Mouse (Mus musculus): Measurements from ENCODE around the gene Ahcy. TPM values are rescaled to one million over a fixed set of nuclear protein-coding genes. Genes with fewer than 3 reads are reported as not detected.

Ahcy gene
- polyA plus RNA-seq, 1 experiment, result 127 TPM

DNA sequence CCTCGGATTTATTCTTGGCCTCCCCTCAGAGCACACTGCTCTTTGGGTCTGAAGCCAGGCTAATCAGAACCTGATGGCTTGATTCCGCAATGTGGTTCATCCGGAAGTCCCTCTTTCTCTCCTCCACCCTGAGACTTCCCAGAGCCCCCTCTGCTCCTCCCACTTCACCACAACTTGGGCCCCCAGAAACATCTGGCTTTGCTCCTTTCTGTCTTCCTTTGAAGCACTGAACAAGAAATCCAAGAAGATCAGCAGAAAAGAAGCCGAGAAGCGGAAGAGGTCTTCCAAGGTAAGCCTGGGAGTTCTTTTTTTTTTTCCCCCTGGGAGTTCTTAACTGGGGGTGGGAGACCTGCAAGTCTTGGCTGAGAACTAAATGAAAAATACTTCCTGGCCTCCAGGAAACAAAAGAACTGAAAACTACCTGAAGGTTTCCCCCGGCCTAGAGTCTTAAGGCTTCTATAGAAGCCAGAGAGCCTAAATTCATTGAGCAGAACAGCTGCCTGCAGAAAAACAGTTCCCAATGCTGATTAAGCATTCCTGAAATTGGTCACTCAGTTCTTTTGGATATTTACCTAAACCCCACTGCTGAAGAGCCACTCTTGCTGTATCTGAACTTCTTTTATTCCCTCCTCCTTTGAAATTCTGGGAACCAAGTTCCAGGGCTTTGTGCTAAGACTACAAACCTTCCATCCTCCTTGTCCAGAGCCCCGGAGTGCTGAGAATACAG, 26.7 kb downstream of the Ahcy start:
- no peak overlapping the region for H3K4me3 ChIP-seq (ENCODE audit: insufficient read depth, poor library complexity, severe bottlenecking)

DNA sequence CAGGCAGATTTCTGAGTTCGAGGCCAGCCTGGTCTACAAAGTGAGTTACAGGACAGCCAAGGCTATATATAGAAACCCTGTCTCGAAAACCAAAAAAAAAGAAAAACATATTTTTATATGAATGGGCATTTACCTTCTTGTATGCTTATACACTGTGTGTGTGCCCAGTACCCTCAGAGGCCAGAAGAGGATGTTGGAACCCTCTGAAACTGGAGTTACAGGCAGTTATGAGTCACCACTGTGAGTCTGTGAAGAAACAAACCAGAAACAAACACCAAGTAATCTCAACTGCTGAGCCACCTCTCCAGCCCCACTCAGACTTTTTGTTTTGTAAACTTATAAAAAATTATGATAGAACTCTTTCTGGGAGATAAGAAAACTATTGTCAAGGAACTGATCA, 27.5 kb downstream of the Ahcy start:
- no peak for TF ChIP-seq FOSL1 (IDR thresholded peaks at IDR 0.05; ENCODE audit: insufficient read depth, low read length, poor library complexity, severe bottlenecking)
- no peak for TF ChIP-seq CEBPB (IDR thresholded peaks at IDR 0.05; ENCODE audit: low read depth)
- TF ChIP-seq MYOG (IDR thresholded peaks at IDR 0.05; ENCODE audit: control insufficient read depth, extremely low read depth, insufficient read length), result no peak
- TF ChIP-seq USF1 (IDR thresholded peaks at IDR 0.05; ENCODE audit: low read depth), result no peak
- TF ChIP-seq CTCF (IDR thresholded peaks at IDR 0.05; ENCODE audit: control insufficient read depth, insufficient read depth, insufficient read length), result no peak
- TF ChIP-seq MAX (IDR thresholded peaks at IDR 0.05), result no peak
- no peak for TF ChIP-seq MYOD1 (IDR thresholded peaks at IDR 0.05; ENCODE audit: control insufficient read depth, insufficient read length, low read depth)
- H3K79me2 ChIP-seq (ENCODE audit: control insufficient read depth, insufficient read depth), result no peaks in the 10 kb centered on the region

More for the DNA sequence above, 26.7 kb downstream of the Ahcy start:
- H3K27me3 ChIP-seq (ENCODE audit: control insufficient read depth, insufficient read depth, insufficient read length), result no peaks in the 10 kb centered on the region
- no peaks in the 10 kb centered on the region for H3K79me2 ChIP-seq (ENCODE audit: control insufficient read depth, insufficient read depth)
- no peaks in the 10 kb centered on the region for H3K36me3 ChIP-seq (ENCODE audit: control insufficient read depth, insufficient read depth)
- no peak overlapping the region for H3ac ChIP-seq (ENCODE audit: control insufficient read depth, insufficient read length, low read depth)
- H3K79me3 ChIP-seq (ENCODE audit: low read depth), result no peaks in the 10 kb centered on the region
- no peak for TF ChIP-seq CEBPB (IDR thresholded peaks at IDR 0.05; ENCODE audit: low read depth)
- no peak for TF ChIP-seq MAX (IDR thresholded peaks at IDR 0.05)
- no peak for TF ChIP-seq USF1 (IDR thresholded peaks at IDR 0.05; ENCODE audit: low read depth)
- TF ChIP-seq FOSL1 (IDR thresholded peaks at IDR 0.05; ENCODE audit: insufficient read depth, low read length, poor library complexity, severe bottlenecking), result no peak
- TF ChIP-seq CTCF (IDR thresholded peaks at IDR 0.05; ENCODE audit: control insufficient read depth, insufficient read depth, insufficient read length), result no peak
- no peak for TF ChIP-seq MYOG (IDR thresholded peaks at IDR 0.05; ENCODE audit: control insufficient read depth, extremely low read depth, insufficient read length)
- no peak for TF ChIP-seq MYOD1 (IDR thresholded peaks at IDR 0.05; ENCODE audit: control insufficient read depth, insufficient read length, low read depth)

DNA sequence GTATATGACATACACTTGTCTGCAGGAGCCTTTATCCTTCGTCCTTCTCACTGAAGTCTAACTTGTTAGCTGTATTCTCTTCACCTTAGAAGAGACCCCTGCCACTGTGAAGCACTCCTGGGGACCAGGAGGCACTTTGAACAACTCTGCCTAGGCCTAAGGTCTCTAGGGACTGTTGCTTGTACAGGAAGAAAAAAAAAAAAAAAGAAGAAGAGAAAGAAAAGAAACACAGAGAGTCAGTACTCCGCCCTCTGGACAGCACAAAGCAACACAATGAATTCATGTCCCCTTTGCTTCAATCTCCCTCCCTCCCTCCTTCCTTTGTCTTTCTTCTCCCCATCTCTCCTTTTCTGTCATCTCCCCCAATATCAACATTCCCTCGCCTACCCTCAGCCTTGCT, 29.2 kb downstream of the Ahcy start:
- TF ChIP-seq CEBPB (IDR thresholded peaks at IDR 0.05; ENCODE audit: low read depth), result no peak
- no peak for TF ChIP-seq MYOG (IDR thresholded peaks at IDR 0.05; ENCODE audit: control insufficient read depth, extremely low read depth, insufficient read length)
- no peak for TF ChIP-seq MYOD1 (IDR thresholded peaks at IDR 0.05; ENCODE audit: control insufficient read depth, insufficient read length, low read depth)
- TF ChIP-seq MAX (IDR thresholded peaks at IDR 0.05), result no peak
- TF ChIP-seq FOSL1 (IDR thresholded peaks at IDR 0.05; ENCODE audit: insufficient read depth, low read length, poor library complexity, severe bottlenecking), result no peak
- no peak for TF ChIP-seq CTCF (IDR thresholded peaks at IDR 0.05; ENCODE audit: control insufficient read depth, insufficient read depth, insufficient read length)
- no peak for TF ChIP-seq USF1 (IDR thresholded peaks at IDR 0.05; ENCODE audit: low read depth)
- Histone ChIP-seq H3K36me3 (ENCODE audit: control insufficient read depth, insufficient read depth) (no peaks in the 10 kb centered on the region), H3K4me3 (ENCODE audit: insufficient read depth, poor library complexity, severe bottlenecking) (no peak overlapping the region), H3ac (ENCODE audit: control insufficient read depth, insufficient read length, low read depth) (no peak overlapping the region), H3K79me3 (ENCODE audit: low read depth) (no peaks in the 10 kb centered on the region), H3K79me2 (ENCODE audit: control insufficient read depth, insufficient read depth) (no peaks in the 10 kb centered on the region), H3K27me3 (ENCODE audit: control insufficient read depth, insufficient read depth, insufficient read length) (no peaks in the 10 kb centered on the region)

More for the DNA sequence above, 27.5 kb downstream of the Ahcy start:
- Histone ChIP-seq H3K79me3 (ENCODE audit: low read depth) (no peaks in the 10 kb centered on the region), H3K4me3 (ENCODE audit: insufficient read depth, poor library complexity, severe bottlenecking) (no peak overlapping the region), H3K27me3 (ENCODE audit: control insufficient read depth, insufficient read depth, insufficient read length) (no peaks in the 10 kb centered on the region), H3K36me3 (ENCODE audit: control insufficient read depth, insufficient read depth) (no peaks in the 10 kb centered on the region), H3ac (ENCODE audit: control insufficient read depth, insufficient read length, low read depth) (no peak overlapping the region)

DNA sequence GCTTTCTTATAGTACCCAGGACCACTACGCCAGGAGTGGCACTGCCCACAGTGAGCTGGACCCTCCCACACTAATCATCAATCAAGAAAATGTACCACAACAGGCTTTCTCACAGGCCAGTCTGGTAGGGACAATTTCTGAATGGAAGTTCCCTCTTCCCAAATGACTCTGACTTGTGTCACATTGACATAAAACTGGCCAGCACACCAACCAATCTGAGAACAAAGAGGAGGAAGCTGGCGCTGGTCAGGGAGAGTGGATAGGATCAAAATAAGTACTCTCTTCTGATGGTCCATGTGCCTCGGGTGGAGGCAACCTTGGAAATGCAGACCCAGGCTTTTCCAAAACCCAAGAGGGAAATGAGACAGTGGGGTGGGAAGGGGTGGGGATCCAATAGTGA, 29.8 kb downstream of the Ahcy start:
- no peak overlapping the region for H3K4me3 ChIP-seq (ENCODE audit: insufficient read depth, poor library complexity, severe bottlenecking)
- H3K79me2 ChIP-seq (ENCODE audit: control insufficient read depth, insufficient read depth), result no peaks in the 10 kb centered on the region
- TF ChIP-seq CTCF (IDR thresholded peaks at IDR 0.05; ENCODE audit: control insufficient read depth, insufficient read depth, insufficient read length), result no peak
- TF ChIP-seq MAX (IDR thresholded peaks at IDR 0.05), result no peak
- TF ChIP-seq USF1 (IDR thresholded peaks at IDR 0.05; ENCODE audit: low read depth), result no peak
- no peak for TF ChIP-seq FOSL1 (IDR thresholded peaks at IDR 0.05; ENCODE audit: insufficient read depth, low read length, poor library complexity, severe bottlenecking)
- no peak for TF ChIP-seq MYOG (IDR thresholded peaks at IDR 0.05; ENCODE audit: control insufficient read depth, extremely low read depth, insufficient read length)
- no peak for TF ChIP-seq MYOD1 (IDR thresholded peaks at IDR 0.05; ENCODE audit: control insufficient read depth, insufficient read length, low read depth)
- no peak for TF ChIP-seq CEBPB (IDR thresholded peaks at IDR 0.05; ENCODE audit: low read depth)
- H3K27me3 ChIP-seq (ENCODE audit: control insufficient read depth, insufficient read depth, insufficient read length), result no peaks in the 10 kb centered on the region
- no peaks in the 10 kb centered on the region for H3K36me3 ChIP-seq (ENCODE audit: control insufficient read depth, insufficient read depth)
- no peaks in the 10 kb centered on the region for H3K79me3 ChIP-seq (ENCODE audit: low read depth)
- H3ac ChIP-seq (ENCODE audit: control insufficient read depth, insufficient read length, low read depth), result no peak overlapping the region

DNA sequence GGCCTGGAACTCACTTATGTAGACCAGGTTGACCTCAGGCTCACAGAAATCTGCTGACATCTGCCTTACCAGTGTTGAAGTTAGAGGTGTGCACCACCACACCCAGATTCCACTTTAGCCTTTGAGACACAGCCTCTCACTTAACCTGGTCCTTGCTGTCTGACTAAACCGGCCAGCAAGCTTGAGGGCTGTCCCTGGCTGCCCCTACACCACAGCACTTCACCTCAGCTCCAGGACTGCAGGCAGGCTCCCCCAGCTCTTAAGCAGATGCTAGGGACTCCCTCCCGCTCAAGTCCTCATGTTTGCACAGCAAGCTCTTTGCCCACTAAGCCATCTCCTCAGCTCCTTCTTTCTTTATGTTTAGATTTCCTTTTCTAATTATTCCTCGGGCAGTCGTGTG, 34.3 kb downstream of the Ahcy start:
- Histone ChIP-seq H3K79me2 (ENCODE audit: control insufficient read depth, insufficient read depth) (no peaks in the 10 kb centered on the region), H3K36me3 (ENCODE audit: control insufficient read depth, insufficient read depth) (no peaks in the 10 kb centered on the region), H3K79me3 (ENCODE audit: low read depth) (no peaks in the 10 kb centered on the region), H3ac (ENCODE audit: control insufficient read depth, insufficient read length, low read depth) (no peak overlapping the region), H3K27me3 (ENCODE audit: control insufficient read depth, insufficient read depth, insufficient read length) (no peaks in the 10 kb centered on the region), H3K4me3 (ENCODE audit: insufficient read depth, poor library complexity, severe bottlenecking) (no peak overlapping the region)
- no peak for TF ChIP-seq MYOD1 (IDR thresholded peaks at IDR 0.05; ENCODE audit: control insufficient read depth, insufficient read length, low read depth)
- no peak for TF ChIP-seq FOSL1 (IDR thresholded peaks at IDR 0.05; ENCODE audit: insufficient read depth, low read length, poor library complexity, severe bottlenecking)
- TF ChIP-seq CEBPB (IDR thresholded peaks at IDR 0.05; ENCODE audit: low read depth), result no peak
- TF ChIP-seq CTCF (IDR thresholded peaks at IDR 0.05; ENCODE audit: control insufficient read depth, insufficient read depth, insufficient read length), result no peak
- TF ChIP-seq USF1 (IDR thresholded peaks at IDR 0.05; ENCODE audit: low read depth), result no peak
- no peak for TF ChIP-seq MAX (IDR thresholded peaks at IDR 0.05)
- TF ChIP-seq MYOG (IDR thresholded peaks at IDR 0.05; ENCODE audit: control insufficient read depth, extremely low read depth, insufficient read length), result no peak
